Mouse (Mus musculus): ENCODE data around the gene Tbx10.
"Not testable (repeated sequence)": the region's sequence is repeated elsewhere in the genome, so short reads cannot be mapped to it uniquely, and the experiment has no call there.

The Tbx10 gene

DNA sequence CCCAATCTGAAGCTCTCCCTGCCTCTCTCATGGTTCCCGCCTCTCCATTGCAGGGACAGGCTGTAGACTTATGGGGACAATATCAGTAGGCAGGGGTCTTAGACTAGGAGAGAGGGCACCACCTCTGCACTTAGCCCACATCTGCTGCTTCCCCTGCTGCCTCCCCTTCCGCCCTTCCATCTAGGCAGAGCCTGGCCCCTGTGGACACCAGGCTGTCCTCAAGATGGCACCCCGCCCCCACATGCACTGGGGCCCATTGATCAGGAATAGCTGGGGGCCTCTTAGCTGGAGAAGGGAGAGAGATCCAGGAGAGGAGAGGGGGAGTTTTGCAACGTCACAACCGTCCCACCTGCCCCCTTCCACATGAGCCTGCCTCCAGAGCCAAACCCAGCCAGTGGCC, at the start of gene Tbx10:
TSS of gene Tbx10 (plus strand) at position 337 of the 400 bp plus-strand sequence.
- in situ Hi-C loops (cut with MboI, MseI), result loop anchor here in 1 of 2 experiments (5.0 kb wide), 1 partner anchor 50 kb away; no protein-coding TSS in a partner anchor

DNA sequence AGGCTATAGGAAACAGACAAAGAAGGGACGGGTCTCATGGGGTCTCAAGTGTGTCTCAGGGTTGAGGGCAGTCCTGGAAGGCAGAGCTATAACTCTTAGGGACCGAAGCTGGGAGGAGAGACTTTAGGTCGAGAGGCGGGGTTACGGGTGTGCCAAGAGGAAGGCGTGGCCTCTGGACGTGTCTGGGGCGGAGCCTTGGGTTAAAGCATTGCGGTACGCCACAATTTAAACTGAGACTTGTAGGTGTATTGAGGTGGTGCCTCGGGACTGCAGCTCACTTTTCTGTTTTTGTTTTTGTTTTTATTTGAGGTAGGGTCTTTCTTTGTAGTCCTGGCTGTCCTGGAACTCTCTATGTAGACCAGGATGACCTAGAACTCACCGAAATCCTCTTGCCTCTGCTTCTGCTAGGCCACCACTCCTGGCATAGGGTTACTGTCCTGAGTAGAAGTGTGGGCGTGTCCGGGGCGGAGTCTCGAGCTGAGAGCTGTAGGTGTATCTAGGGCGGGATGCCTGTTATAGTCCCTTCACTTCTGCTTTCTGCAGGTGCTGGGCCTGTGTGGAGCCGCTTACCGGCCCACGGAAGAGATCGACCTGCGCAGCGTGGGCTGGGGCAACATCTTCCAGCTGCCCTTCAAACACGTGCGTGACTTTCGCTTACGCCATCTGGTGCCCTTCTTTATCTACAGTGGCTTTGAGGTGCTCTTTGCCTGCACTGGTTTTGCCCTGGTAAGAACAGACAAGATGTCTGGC, 49.4 kb upstream of the Tbx10 start:
- in situ Hi-C loops (cut with MboI, MseI), result loop anchor here in 1 of 2 experiments (5.0 kb wide), 1 partner anchor 39 kb away; no protein-coding TSS in a partner anchor

DNA sequence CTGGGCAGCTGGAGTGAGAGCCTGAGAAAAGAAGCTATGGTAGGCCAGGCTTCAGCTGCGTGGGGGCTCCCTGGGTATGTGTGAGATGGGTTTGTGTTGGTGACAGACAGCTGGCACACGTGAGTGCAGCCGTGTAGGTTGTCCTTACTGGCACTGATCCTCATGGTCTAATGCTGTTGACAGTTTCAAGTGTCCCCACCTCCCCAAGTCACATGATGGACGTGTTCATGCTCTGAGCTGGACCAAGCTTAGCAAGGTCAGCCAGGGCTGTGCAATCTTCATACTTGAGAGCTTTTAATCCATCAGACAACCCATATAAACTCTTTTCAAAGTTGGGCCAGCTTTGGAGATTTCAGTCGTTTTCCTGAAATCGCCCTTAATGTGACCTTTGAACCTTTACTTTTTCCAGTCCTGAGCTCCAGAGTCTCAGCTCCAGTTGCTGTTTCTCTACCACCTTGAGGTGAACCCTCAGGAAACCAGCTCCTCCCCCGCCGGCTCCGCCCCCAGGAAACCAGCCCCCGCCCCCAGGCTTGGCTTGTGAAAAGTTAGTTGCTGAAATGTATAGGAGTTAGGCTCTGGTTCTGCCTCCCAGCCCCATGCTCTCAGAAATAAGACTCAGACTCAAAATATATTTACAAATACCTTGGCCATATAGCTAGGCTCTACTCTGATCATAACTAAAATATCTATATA, 46.5 kb upstream of the Tbx10 start:
- in situ Hi-C loops (cut with MboI, MseI), result no loop called here

DNA sequence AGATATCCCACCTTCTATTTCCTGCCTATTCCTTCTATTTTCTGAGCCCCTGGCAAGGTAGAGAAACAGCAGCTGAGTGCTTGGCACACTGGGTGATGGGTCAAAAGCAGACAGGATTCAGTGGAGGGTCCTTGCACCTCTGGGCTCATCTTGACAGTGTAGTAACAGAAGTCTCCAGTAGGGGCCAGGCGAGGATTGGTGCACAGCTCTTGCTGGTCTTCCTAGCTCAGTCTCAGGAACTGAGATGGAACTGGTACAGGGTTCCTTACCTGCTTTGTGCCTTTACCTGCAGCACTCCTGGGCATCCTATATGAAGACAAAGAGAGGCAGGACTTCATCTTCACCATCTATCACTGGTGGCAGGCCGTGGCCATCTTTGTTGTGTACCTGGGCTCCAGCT, 45.8 kb upstream of the Tbx10 start:
- in situ Hi-C loops (cut with MboI, MseI), result no loop called here

DNA sequence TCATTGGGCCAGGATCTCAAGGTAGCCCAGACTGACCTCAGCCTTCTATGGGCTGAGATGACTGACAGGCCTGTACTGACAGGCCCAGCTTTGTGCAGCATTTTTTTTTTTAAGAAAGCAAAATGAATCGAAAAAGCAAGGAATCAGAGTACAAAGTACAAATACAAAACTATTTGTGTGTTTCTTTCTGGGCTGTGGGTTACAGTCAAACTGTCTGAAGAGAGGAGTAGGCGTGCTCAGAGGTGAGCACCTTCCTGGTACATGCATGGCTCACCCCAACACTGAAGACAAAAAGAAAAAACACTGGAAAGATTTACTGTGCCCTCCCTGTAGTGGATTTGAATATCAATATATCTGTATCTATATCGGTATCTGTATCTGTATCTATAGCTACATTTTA, 44.7 kb upstream of the Tbx10 start:
- in situ Hi-C loops (cut with MboI, MseI), result no loop called here

DNA sequence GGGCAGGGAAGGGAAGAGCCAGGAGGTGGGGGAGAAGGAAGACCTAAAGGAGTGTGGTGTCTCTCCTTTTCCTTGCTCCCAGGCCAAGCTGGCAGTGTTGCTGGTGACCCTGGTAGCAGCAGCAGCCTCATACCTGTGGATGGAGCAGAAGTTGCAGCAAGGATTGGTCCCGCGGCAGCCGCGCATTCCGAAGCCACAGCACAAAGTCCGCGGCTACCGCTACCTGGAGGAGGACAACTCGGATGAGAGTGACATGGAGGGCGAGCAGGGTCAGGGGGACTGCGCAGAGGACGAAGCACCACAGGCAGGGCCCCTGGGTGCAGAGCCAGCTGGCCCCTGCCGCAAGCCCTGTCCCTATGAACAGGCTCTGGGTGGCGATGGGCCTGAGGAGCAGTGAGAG, 44.0 kb upstream of the Tbx10 start:
- in situ Hi-C loops (cut with MboI, MseI), result no loop called here

DNA sequence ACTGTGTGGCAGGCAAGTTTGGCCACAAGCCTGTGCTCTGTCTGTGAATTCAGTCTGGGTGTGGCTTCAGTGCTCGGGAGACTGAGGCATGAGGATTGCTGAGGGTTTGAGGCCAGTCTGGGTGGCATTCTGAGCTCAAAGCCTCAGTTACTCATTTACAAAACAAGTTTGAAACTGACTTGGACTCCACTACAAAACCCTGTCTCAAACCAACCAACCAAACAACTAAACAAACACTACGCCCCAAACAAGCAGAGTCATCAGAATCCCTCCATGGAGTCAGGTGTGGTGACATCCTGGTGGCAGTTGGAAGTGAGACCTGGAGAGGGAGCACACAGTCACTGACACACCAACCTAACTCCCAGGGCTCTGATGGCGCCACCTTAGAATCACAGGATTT, 42.2 kb upstream of the Tbx10 start:
- in situ Hi-C loops (cut with MboI, MseI), result no loop called here

DNA sequence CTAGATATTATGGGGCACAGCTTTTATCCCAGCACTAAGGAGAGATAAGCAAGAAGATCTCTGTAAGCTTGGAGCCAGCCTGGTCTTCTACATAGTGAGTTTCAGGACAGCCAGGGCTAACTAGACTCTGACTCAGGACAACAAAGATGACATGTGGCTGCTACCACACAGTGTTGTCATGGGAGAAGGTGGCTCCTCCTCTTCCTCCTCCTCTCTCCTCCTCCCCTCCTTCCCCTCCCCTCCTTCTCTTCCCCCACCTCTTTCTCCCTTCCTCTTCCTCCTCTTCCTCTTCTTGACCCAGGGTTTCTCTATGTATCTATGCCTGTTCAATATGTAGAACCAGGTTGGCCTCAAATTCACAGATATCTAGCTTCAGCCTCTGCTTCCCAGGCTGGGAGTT, 41.1 kb upstream of the Tbx10 start:
- in situ Hi-C loops (cut with MboI, MseI), result no loop called here

DNA sequence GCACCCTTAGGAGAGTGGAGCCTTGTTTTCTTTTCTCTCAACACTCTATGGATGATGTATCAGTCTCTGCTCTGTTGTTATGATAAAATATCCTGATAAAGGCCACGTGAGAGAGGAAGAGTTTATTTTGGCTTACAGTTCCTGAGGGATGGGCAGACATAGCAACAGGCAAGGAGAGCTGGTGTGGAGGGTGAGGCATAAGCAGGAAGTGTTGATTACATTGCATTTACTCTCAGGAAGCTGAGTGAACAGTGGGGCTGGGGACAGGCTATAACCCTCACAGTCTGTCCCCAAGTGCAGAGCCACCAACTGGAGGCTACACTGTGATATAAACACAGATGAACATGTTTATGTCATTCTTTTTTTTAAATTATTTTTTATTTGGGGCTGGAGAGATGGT, 40.5 kb upstream of the Tbx10 start:
- in situ Hi-C loops (cut with MboI, MseI), result no loop called here

DNA sequence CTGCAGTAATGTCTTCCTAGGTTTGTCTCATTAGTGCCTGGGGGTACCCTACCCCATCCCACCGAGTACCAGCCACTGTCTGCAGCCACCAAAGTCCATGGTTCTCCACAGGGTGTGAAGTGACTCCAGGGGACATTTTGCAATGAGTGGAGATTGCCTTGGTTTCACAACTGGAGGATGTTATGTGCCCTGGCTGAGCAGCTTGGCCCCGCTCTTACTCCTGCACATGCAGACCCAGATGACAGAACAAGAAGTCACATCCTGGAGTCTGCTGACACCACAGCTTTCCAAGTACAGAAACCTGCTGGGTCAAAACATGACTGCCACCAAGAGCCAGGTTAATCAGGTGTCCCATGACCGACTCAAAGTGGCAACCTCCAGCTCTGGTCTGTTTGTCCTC, 37.5 kb upstream of the Tbx10 start:
- in situ Hi-C loops (cut with MboI, MseI), result no loop called here

DNA sequence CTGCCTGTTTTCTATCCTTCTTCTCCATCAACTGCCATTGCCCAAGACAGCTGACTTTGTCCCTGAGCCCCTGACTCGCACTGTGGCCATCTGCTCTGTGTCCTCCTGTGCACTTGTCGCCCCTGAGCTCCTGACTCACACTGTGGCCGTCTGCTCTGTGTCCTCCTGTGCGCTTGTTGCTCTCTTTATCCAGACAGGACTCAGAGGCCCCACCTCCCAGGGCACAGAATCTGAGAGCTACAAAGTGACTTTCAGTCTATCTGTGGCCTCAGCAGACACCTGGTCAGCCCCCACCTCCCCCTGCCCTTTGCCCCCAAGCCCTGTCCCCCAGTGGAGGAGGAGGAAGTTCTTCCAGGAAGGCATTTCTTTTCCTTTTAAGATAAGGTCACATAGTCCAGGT, 36.7 kb upstream of the Tbx10 start:
- in situ Hi-C loops (cut with MboI, MseI), result no loop called here

DNA sequence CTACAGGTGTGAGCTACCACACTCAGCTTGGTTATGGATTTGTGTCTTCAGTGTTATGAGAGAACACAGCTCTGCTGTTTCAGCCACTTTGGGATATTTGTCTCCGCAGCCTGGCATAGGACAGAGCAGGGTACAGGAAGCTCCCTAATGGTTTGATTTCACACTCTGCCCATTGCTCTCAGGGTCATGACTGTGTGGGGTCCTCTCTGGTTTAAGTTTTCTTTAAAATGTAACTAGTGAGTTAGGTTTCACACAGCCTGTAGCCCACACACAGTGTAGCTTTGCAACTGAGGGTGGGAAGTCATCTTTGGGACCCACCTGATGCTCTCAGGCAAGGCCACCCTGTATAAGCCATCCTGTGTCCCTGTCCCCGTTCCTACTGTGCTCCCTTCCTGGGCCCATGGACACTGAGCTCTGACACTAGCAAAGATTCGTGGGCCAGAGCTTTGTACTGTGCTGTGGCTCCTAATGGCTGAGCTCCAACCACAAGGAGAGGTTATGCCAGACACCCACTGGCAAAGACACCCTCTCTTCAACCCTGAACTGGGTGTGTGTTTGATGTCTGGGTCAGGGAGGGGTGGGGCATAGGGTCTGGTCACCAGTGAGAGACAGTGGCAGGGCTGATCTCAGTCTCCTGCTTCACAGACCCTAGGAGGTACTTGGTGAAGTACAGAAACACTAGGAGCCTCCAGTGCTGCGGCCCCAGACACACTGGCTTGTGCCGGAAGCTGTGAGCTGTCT, 35.1 kb upstream of the Tbx10 start:
- in situ Hi-C loops (cut with MboI, MseI), result not testable (repeated sequence)

DNA sequence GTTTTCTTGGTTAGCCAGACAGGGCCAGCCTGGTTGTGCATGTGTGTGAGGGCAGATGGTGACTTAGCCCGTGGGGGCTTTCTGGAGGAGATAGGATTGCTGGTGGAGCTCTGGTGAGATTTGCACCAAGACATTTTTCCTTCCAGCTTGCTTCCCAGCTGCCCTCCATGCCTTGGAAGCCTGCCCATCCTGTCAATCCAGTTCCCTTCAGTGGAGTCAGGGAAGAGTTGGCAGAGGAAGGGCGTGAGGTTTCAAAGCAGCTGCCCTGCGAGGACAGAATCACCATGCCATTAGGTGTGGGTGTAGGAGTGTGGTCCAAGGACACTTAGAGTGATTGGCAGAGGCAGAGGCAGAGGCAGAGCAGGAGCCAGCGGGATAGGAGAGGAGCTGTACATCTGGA, 34.1 kb upstream of the Tbx10 start, which contains the start of gene Aldh3b3:
TSS of gene Aldh3b3 (plus strand) at position 176 of the 400 bp plus-strand sequence.
- in situ Hi-C loops (cut with MboI, MseI), result no loop called here

DNA sequence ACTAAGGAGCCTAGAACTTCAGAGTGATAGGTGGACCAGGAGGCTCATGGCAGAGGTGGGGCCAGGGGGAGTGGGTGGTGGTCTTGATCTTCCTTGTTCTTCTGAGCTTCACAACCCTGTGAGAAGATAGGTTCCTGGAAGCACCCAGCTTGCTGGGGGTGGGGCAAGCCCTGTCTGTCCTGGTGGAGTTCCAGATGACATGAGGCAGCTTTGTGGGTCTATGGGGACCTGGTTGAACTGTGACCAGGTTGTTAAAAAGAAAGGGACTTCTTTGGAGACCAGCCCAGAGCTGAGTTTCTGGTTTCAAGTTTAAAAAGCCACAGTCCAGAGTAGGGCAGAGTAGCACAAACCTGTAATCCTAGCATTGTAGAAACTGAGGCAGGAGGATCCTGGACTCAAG, 33.5 kb upstream of the Tbx10 start:
- in situ Hi-C loops (cut with MboI, MseI), result no loop called here

DNA sequence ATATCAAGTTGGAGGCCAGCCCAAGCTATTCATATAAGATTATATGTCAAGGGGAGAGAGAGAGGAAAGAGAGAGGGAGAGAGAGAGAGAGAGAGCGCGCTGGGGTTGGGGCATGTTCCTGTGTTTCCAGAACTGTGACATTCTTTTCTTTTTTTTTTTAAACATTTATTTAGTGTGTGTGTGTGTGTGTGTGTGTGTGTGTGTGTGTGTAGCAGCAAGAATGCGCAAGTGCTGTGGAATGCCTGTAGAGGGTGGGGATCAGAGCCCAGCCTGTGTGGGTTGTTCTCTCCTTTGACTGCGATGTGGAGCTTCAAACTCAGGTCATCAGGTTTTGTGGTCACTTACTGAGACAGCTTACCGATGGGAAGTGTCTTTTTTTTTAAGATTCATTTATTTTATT, 32.3 kb upstream of the Tbx10 start:
- in situ Hi-C loops (cut with MboI, MseI), result no loop called here

DNA sequence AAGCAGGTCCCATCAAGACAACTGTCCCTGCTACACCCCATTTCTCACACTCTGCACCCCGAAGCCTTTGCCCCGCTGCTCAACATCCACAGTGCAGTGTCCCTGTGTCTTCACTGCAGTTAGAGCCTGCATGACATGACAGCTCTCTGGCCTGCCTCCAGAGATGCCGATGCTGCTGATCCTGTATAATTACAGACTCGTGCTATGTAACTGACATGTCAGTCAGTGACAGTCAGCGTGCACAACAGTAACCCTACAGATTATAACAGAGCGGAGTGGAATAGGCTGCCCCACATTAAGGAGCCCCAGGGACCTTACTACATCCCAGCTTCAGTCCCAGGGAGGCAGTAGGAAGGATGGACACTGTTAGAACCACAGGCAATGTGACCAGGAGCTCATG, 30.7 kb upstream of the Tbx10 start:
- in situ Hi-C loops (cut with MboI, MseI), result not testable (repeated sequence)

DNA sequence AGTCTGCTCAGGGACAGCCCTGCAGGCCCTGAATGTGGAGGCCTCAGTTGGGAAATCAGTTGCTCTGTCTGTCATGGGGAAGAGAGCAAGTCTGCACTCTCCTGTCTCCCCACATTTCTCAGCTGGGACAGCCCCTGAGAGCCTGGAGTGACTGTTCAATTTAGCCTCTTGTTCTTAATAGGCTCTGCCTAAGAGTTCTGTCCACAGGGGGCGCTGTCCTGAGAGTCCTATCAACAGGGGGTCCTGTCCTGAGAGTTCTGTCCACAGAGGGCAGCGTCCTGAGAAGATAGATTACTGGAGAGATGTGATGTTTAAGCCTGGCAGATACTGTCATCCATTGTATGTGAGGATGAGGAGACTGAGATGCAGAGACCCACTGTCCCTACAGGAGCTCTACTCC, 30.1 kb upstream of the Tbx10 start:
- in situ Hi-C loops (cut with MboI, MseI), result no loop called here

DNA sequence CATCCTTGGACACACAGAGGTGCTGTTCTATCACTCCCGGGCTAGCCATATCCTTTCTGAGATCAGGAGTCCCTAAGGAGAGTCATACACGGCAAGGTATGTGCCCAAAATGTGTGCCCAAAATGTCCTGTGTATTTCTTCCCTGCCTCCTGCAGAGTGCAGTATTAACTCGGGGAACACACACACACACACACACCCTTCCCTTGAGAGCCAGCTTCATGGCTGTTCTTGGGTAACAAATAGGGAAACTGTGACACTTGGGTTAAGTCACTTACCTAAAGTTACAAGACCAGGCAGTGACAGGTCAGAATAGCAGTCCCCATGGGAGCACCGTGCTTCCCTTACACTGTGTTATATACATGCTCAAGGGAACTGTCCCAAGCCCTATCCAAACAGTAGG, 28.5 kb upstream of the Tbx10 start:
- in situ Hi-C loops (cut with MboI, MseI), result no loop called here

DNA sequence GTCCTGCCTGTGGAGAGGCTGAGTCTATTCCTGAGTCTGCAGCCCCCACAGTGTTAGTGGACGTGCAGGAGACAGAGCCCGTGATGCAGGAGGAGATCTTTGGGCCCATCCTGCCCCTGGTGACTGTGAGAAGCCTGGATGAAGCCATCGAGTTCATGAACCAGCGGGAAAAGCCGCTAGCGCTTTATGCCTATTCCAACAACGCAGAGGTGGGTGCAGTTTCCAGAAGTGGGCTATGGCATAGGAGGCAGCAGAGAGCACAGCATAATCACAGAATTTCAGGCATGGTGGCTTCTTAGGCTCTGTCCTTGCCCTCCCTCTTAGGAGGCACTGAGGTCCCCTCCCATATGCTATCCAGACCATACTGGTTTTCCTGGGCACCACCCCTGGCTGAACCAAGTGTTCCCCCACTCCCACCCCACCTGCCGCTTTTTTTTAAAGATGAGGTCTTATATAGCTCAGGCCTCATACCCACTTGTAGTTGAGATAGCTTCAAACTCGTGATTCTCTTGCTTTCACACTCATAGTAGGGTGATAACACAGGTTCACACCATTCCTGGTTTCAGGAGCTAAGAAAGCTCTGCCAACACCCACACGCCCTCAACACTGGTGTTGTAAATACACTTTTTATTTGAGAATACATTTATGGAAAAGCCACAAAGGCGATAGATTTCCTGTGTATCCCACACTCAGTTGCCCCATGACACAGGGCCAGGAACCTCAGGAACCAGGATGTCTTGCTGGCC, 26.0 kb upstream of the Tbx10 start:
- in situ Hi-C loops (cut with MboI, MseI), result no loop called here

DNA sequence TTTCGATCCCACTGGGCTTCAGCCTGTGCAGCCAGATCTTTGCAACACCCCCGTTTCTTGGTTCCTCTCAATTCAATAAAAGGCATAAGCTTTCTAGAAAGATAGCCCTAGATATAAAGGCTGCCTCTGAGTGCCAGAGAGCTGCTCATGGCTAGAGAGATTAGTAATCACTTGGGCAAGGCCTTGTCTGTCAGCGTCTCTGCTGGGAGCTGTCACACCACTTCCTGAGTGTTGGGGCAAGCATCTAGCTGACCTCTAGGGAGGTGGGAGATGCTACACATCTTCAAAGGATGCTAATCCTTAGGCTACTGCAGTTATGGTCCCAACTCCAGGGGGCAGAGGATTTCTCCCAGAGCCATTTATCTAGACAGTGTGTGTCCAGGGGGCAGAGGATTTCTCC, 25.3 kb upstream of the Tbx10 start:
- in situ Hi-C loops (cut with MboI, MseI), result no loop called here

DNA sequence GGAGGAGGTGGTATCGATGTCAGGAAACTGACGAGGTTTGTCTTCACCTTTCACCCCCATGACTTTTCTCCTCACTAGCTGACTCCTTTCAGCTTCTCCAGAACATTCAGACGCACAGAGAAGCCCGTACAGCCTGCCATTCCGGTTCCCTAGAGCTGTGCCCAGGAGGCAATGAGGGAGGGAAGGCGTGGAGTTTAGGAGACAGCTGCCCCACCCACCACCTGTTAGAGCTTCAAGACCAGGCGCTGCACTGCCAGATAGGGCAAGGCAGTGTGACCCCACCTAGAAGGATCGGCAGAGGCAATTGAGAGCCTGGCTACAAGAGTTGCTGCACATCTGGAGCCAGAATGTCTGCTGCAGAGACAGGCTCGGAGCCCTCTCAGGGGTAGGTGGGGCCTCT, 20.3 kb upstream of the Tbx10 start, which contains the start of gene Aldh3b2:
TSS of gene Aldh3b2 (plus strand) at position 100 of the 400 bp plus-strand sequence.
- in situ Hi-C loops (cut with MboI, MseI), result no loop called here

DNA sequence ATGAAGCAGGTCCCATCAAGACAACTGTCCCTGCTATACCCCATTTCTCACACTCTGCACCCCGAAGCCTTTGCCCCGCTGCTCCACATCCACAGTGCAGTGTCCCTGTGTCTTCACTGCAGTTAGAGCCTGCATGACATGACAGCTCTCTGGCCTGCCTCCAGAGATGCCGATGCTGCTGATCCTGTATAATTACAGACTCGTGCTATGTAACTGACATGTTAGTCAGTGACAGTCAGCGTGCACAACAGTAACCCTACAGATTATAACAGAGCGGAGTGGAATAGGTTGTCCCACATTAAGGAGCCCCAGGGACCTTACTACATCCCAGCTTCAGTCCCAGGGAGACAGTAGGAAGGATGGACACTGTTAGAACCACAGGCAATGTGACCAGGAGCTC, 17.9 kb upstream of the Tbx10 start:
- in situ Hi-C loops (cut with MboI, MseI), result not testable (repeated sequence)
